Mouse (Mus musculus) thymus, adult 2 months (tissue): ENCODE data around the gene Gm5737.

Experiments
- CTCF ChIP-seq: fragments of 200-500 bp; IDR thresholded peaks from 2 replicates; pipeline ENCODE4 v1.5.1; 2012; ENCODE audit warnings: mild to moderate bottlenecking, control low read depth, low read length, moderate library complexity, borderline replicate concordance; ENCODE audit not compliant: control insufficient read depth, poor library complexity, insufficient read depth; ENCODE audit errors: extremely low read depth
- POLR2A ChIP-seq: fragments of 200-500 bp; IDR thresholded peaks from 2 replicates; pipeline ENCODE4 v1.6.1; 2012; ENCODE audit warnings: mild to moderate bottlenecking, low read length, control low read depth, moderate library complexity; ENCODE audit not compliant: control insufficient read depth, poor library complexity, insufficient read depth; ENCODE audit errors: extremely low read depth

GRCm38 (mm10) chr7:120839786-120840185 lies 27.6 kb downstream of the Gm5737 start:
- TF ChIP-seq POLR2A, result no peak
- no peak for TF ChIP-seq CTCF
